Mouse (Mus musculus) embryonic fibroblast, embryonic 13.5 days (primary cell): ENCODE data around the gene Gm45837.

Experiments used
- CTCF ChIP-seq: IDR thresholded peaks from 2 replicates; pipeline ENCODE4 v1.5.1; 2011; ENCODE audit warnings: mild to moderate bottlenecking, control low read depth, low read length, moderate library complexity, borderline replicate concordance; ENCODE audit not compliant: insufficient read depth
- POLR2A ChIP-seq: IDR thresholded peaks from 2 replicates; pipeline ENCODE4 v1.6.1; 2011; ENCODE audit warnings: low read depth, mild to moderate bottlenecking, control low read depth, low read length, moderate library complexity

DNA sequence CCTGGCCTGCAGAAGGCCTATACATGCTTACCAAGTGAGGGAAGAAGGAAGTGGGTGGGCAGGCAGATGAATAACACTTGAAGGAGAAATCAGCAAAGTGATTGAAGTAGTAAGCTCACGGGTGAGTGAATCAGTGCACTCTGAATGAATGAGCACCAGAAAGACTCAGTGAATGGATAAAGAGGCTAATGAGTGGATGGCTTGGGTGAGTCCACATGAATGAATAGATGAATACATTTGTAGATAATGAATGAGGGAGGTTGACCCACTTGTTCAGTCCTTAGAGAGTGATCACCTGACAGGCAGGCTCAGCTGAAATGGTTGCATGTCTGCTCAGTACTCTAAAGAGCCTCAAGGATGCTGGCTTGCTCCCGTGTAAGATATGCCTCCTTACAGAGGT, 112.5 kb downstream of the Gm45837 start:
- TF ChIP-seq CTCF (no peak), POLR2A (no peak)
